Mouse (Mus musculus) liver, adult 2 months (tissue): ENCODE data around the gene Hs1bp3.

ENCODE experiments used
- CTCF ChIP-seq: fragments of 200-500 bp; IDR thresholded peaks from 2 replicates; pipeline ENCODE4 v1.5.1; 2011; ENCODE audit warnings: low read depth, low read length, control low read depth
- POLR2A ChIP-seq: fragments of 200-500 bp; IDR thresholded peaks from 2 replicates; pipeline ENCODE4 v1.6.1; 2011; ENCODE audit warnings: low read length, control low read depth; ENCODE audit not compliant: insufficient read depth; ENCODE audit errors: extremely low read depth

- no peak for TF ChIP-seq POLR2A
- TF ChIP-seq CTCF = no peak
These were observed 2.2 kb upstream of the Hs1bp3 start for GRCm38 (mm10) chr12:8310992-8311391.
